In genomic region chr10:127932290-127932926, GRCm38 (mm10) we compare ENCODE assay signal across 12 mouse cellular contexts. TPM values are rescaled to one million over a fixed set of nuclear protein-coding genes. Genes with fewer than 3 reads are reported as not detected.
DNase-seq lines count a peak whose midpoint lies in the region; TF ChIP-seq lines count a peak whose summit lies in the region.
"Had no signal": no experiment of that assay in that cellular context is flagged by ENCODE, and none has a peak within 500 bp of the region (broad histone marks: within the 10 kb centered on the region; RNA-seq: fewer than 3 reads in every experiment).

No protein-coding gene starts in this region.

- H3K4me3 ChIP-seq in C2C12 (ENCODE audit: insufficient read depth, poor library complexity, severe bottlenecking), result no peak overlapping the region

- TF ChIP-seq CTCF in C2C12 (IDR thresholded peaks at IDR 0.05; ENCODE audit: control insufficient read depth, insufficient read depth, insufficient read length), result no peak

- H3K36me3 ChIP-seq in C2C12 (ENCODE audit: control insufficient read depth, insufficient read depth), result no peaks in the 10 kb centered on the region

- DNase-seq in kidney, postnatal 4 days, result peak; percentile 35 to 39
- no peak for DNase-seq in kidney, adult 8-10 months
- peak; percentile 47 for DNase-seq in gastrocnemius, adult 18-20 months (ENCODE audit: low spot score)
- DNase-seq in lung, postnatal 14 days, result peak; percentile 10
- no peak for DNase-seq in embryo, embryonic 10.5 days (ENCODE audit: low spot score)
- no peak for DNase-seq in layer of hippocampus, adult 9-10 months (ENCODE audit: low spot score)
- DNase-seq: cerebellum, adult 11 months had no signal

- no peak overlapping the region for H3ac ChIP-seq in C2C12 (ENCODE audit: control insufficient read depth, insufficient read length, low read depth)

- H3K27me3 ChIP-seq in C2C12 (ENCODE audit: control insufficient read depth, insufficient read depth, insufficient read length), result no peaks in the 10 kb centered on the region

- H3K79me2 ChIP-seq in C2C12 (ENCODE audit: control insufficient read depth, insufficient read depth), result no peaks in the 10 kb centered on the region

- H3K79me3 ChIP-seq in C2C12 (ENCODE audit: low read depth), result no peaks in the 10 kb centered on the region

TF ChIP-seq in C2C12, 6 proteins besides CTCF, POLR2A, EP300 and RAD21:
- no peak for TF ChIP-seq MAX (IDR thresholded peaks at IDR 0.05)
- no peak for TF ChIP-seq CEBPB (IDR thresholded peaks at IDR 0.05; ENCODE audit: low read depth)
- TF ChIP-seq USF1 (IDR thresholded peaks at IDR 0.05; ENCODE audit: low read depth), result no peak
- TF ChIP-seq MYOG (IDR thresholded peaks at IDR 0.05; ENCODE audit: control insufficient read depth, extremely low read depth, insufficient read length), result no peak
- peak; percentile 79 for TF ChIP-seq MYOD1 (IDR thresholded peaks at IDR 0.05; ENCODE audit: control insufficient read depth, insufficient read length, low read depth)

RNA-seq across cellular contexts. Expression of gene Sdr9c7, which starts 34.1 kb away (rescaled TPM):
- not detected for polyA plus RNA-seq in C2C12 (2012; fragmentation: generic; extraction: Trizol)
- not detected for total RNA-seq in gastrocnemius, adult 18-20 months (2021)
- total RNA-seq: common myeloid progenitor, adult 5-6 weeks; left cerebral cortex, adult 18-20 months; megakaryocyte progenitor cell, adult 5-6 weeks had no signal
- polyA plus RNA-seq: heart, postnatal 0 days had no signal

RNA-seq across cellular contexts. Expression of gene Rdh7, which starts 43.8 kb away (rescaled TPM):
- polyA plus RNA-seq in C2C12 (2012; fragmentation: generic; extraction: Trizol), result not detected
- under 1 TPM in 1 of 2 experiments, not detected in 1; 0.38 TPM for total RNA-seq in gastrocnemius, adult 18-20 months (2021)
- total RNA-seq: common myeloid progenitor, adult 5-6 weeks; left cerebral cortex, adult 18-20 months; megakaryocyte progenitor cell, adult 5-6 weeks had no signal
- polyA plus RNA-seq: heart, postnatal 0 days had no signal

Comparison
In these comparisons a context has a peak if more than half of its experiments do, and no peak if none do; other contexts are left out.
1. DNase-seq: peak in kidney, postnatal 4 days (2 of 2), gastrocnemius, adult 18-20 months (single experiment) and lung, postnatal 14 days (single experiment); none in kidney, adult 8-10 months (0 of 2), embryo, embryonic 10.5 days (single experiment) and layer of hippocampus, adult 9-10 months (single experiment).